Mouse (Mus musculus): ENCODE results near the gene Tdrd12.

Tdrd12 gene

GRCm38 (mm10) chr7:35447996-35448846 is 89.3 kb downstream of the Tdrd12 start, which contains the start of gene Slc7a9:
TSS of gene Slc7a9 (plus strand) at chr7:35448796.
- DNase-seq (ENCODE audit: low read depth) = no peak

DNA sequence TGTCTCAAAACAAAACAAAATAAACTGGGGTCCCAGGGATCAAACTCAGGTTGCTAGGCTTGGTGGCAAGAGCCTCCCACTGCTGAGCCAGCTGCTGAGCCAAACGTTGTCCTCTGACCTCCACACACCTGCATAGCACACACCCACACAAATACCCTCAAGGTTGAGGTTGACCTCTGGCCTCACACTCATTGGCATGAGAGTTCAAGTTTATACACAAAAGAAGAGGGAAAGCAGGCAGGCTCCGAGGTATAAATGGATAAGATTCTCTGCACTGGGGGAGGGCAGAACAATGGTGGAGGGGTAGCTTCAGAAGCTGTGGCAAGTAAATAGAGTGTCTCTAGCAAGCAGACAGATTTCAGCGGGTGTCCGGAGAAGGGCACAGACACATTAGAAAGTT is 90.0 kb downstream of the Tdrd12 start:
- no peak for DNase-seq (ENCODE audit: low read depth)

- no peak for DNase-seq (ENCODE audit: low read depth)
Observed at GRCm38 (mm10) chr7:35435266-35435665, 102.3 kb downstream of the Tdrd12 start.

- DNase-seq (ENCODE audit: low read depth) = no peak
Observed at GRCm38 (mm10) chr7:35428146-35428545, 109.4 kb downstream of the Tdrd12 start.

GRCm38 (mm10) chr7:35423071-35423470 is 114.5 kb downstream of the Tdrd12 start:
- peak; percentile 2 for DNase-seq (ENCODE audit: low read depth)

All from c-Kit-positive CD71-negative TER-119-negative erythroid progenitor cells, embryonic 14.5 days (primary cell).